Mouse (Mus musculus) forebrain, embryonic 13.5 days (tissue): ENCODE measurements around the gene Shpk. TPM values are rescaled to one million over a fixed set of nuclear protein-coding genes. Genes with fewer than 3 reads are reported as not detected.

Source experiments
- ATAC-seq: fragments of 200-750 bp; cut with Nextera tagmentation; 2 replicates; pipeline ENCODE4 v1.8.0; 2017
- H3K27ac ChIP-seq: fragments of 300-500 bp; sonication (generic); 2 replicates; pipeline ENCODE4 v1.5.1; 2015; ENCODE audit warnings: inconsistent platforms, mild to moderate bottlenecking, moderate library complexity
- H3K27me3 ChIP-seq: fragments of 300-500 bp; sonication (generic); 2 replicates; pipeline ENCODE4 v1.6.1; 2015; ENCODE audit warnings: mild to moderate bottlenecking, inconsistent platforms
- H3K36me3 ChIP-seq: fragments of 300-500 bp; sonication (generic); 2 replicates; pipeline ENCODE4 v1.6.1; 2015; ENCODE audit warnings: mild to moderate bottlenecking, inconsistent platforms; ENCODE audit not compliant: poor library complexity, severe bottlenecking
- H3K4me1 ChIP-seq: fragments of 300-500 bp; sonication (generic); 2 replicates; pipeline ENCODE4 v1.6.1; 2015; ENCODE audit warnings: inconsistent platforms
- H3K4me2 ChIP-seq: fragments of 300-500 bp; sonication (generic); 2 replicates; pipeline ENCODE4 v1.6.1; 2015; ENCODE audit warnings: inconsistent platforms, mild to moderate bottlenecking, moderate library complexity
- H3K4me3 ChIP-seq: fragments of 300-500 bp; sonication (generic); 2 replicates; pipeline ENCODE4 v1.5.1; 2015; ENCODE audit warnings: mild to moderate bottlenecking, inconsistent platforms
- H3K9ac ChIP-seq: fragments of 300-500 bp; sonication (generic); 2 replicates; pipeline ENCODE4 v1.6.1; 2015; ENCODE audit warnings: mild to moderate bottlenecking, inconsistent platforms
- H3K9me3 ChIP-seq: fragments of 300-500 bp; sonication (generic); replicated peaks from 2 replicates; pipeline ENCODE4 v1.6.1; 2016; ENCODE audit warnings: inconsistent platforms
- WGBS: fragments of 180-500 bp; shearing (Covaris S2); methylation state at CpG from one replicate; pipeline ENCODE4 v1.1.7; 2015; 5-methylcytosine and 5-hydroxymethylcytosine counted together
- polyA plus RNA-seq: library from polyadenylated mRNA; unstranded; fragments of >200 nt; fragmentation: Nextera tagmentation; extraction: Ambion mirVana; gene quantifications from 2 replicates; pipeline ENCODE4 v1.2.1, GENCODE M21; 2015

Gene Shpk
- polyA plus RNA-seq, 1 experiment from 2014 or later = 1.2 TPM

- peaks cover 31% of the 10 kb centered on the region for H3K36me3 ChIP-seq
- H3K27me3 ChIP-seq = no peaks in the 10 kb centered on the region
- H3K9me3 ChIP-seq = no peaks in the 10 kb centered on the region
- H3K9ac ChIP-seq = peak within 1 kb of the TSS; percentile 90
- H3K4me2 ChIP-seq = peak within 1 kb of the TSS; percentile 84
- peaks cover 32% of the 10 kb centered on the region for H3K4me1 ChIP-seq
- under 1% methylated on average over 81 of the region's 81 CpGs for WGBS
- ATAC-seq = peak; percentile 98
- peak within 1 kb of the TSS; percentile 79 for H3K27ac ChIP-seq
- H3K4me3 ChIP-seq = peak within 1 kb of the TSS; percentile 91
Observed at GRCm38 (mm10) chr11:73176608-73177508, 22.4 kb upstream of the Shpk start, which contains the start of the genes Emc6 and Tax1bp3. Gene Emc6, minus strand, starts transcription at chr11:73177037. Gene Tax1bp3, plus strand, starts transcription at chr11:73177083.

GRCm38 (mm10) chr11:73177509-73177875 lies 21.8 kb upstream of the Shpk start:
- no peaks in the 10 kb centered on the region for H3K9me3 ChIP-seq
- H3K4me3 ChIP-seq = peak overlapping the region; percentile 91
- no peaks in the 10 kb centered on the region for H3K27me3 ChIP-seq
- peak overlapping the region; percentile 79 for H3K27ac ChIP-seq
- H3K36me3 ChIP-seq = peaks cover 32% of the 10 kb centered on the region
- under 1% methylated on average over 28 of the region's 28 CpGs for WGBS
- peak overlapping the region; percentile 90 for H3K9ac ChIP-seq
- no peak for ATAC-seq
- peaks cover 32% of the 10 kb centered on the region for H3K4me1 ChIP-seq
- H3K4me2 ChIP-seq = peak overlapping the region; percentile 63

- Histone ChIP-seq H3K27ac (peak overlapping the region; percentile 79), H3K4me3 (peak overlapping the region; percentile 91), H3K9ac (peak overlapping the region; percentile 90), H3K4me1 (peaks cover 32% of the 10 kb centered on the region), H3K27me3 (no peaks in the 10 kb centered on the region), H3K9me3 (no peaks in the 10 kb centered on the region), H3K36me3 (peaks cover 32% of the 10 kb centered on the region), H3K4me2 (peak overlapping the region; percentile 63)
- WGBS = 0% methylated on average over 2 of the region's 2 CpGs
- no peak for ATAC-seq
Observed at GRCm38 (mm10) chr11:73177895-73178294, 21.4 kb upstream of the Shpk start.

- Histone ChIP-seq H3K4me3 (no peak overlapping the region), H3K9me3 (no peaks in the 10 kb centered on the region), H3K36me3 (peaks cover 84% of the 10 kb centered on the region), H3K27ac (no peak overlapping the region), H3K4me1 (no peaks in the 10 kb centered on the region), H3K4me2 (no peak overlapping the region), H3K27me3 (no peaks in the 10 kb centered on the region), H3K9ac (no peak overlapping the region)
- WGBS = 93% methylated on average over 10 of the region's 10 CpGs
- no peak for ATAC-seq
Observed at GRCm38 (mm10) chr11:73185872-73186615, 13.2 kb upstream of the Shpk start.

GRCm38 (mm10) chr11:73187231-73187630 lies 12.0 kb upstream of the Shpk start:
- ATAC-seq = no peak
- Histone ChIP-seq H3K9ac (no peak overlapping the region), H3K9me3 (no peaks in the 10 kb centered on the region), H3K4me1 (no peaks in the 10 kb centered on the region), H3K4me2 (no peak overlapping the region), H3K4me3 (no peak overlapping the region), H3K36me3 (peaks cover 92% of the 10 kb centered on the region), H3K27me3 (no peaks in the 10 kb centered on the region), H3K27ac (no peak overlapping the region)
- 91% methylated on average over 6 of the region's 6 CpGs for WGBS

- no peak overlapping the region for H3K4me3 ChIP-seq
- H3K4me2 ChIP-seq = no peak overlapping the region
- WGBS = 79% methylated on average over 6 of the region's 6 CpGs
- peaks cover 10% of the 10 kb centered on the region for H3K4me1 ChIP-seq
- H3K9me3 ChIP-seq = no peaks in the 10 kb centered on the region
- no peaks in the 10 kb centered on the region for H3K27me3 ChIP-seq
- no peak overlapping the region for H3K9ac ChIP-seq
- H3K36me3 ChIP-seq = peaks cover 52% of the 10 kb centered on the region
- no peak for ATAC-seq
- no peak overlapping the region for H3K27ac ChIP-seq
Observed at GRCm38 (mm10) chr11:73193047-73193446, 6.2 kb upstream of the Shpk start.

GRCm38 (mm10) chr11:73194444-73194843 lies 4.8 kb upstream of the Shpk start:
- no peaks in the 10 kb centered on the region for H3K9me3 ChIP-seq
- no peak overlapping the region for H3K4me3 ChIP-seq
- ATAC-seq = no peak
- peaks cover 40% of the 10 kb centered on the region for H3K36me3 ChIP-seq
- H3K27ac ChIP-seq = no peak overlapping the region
- H3K9ac ChIP-seq = no peak overlapping the region
- H3K4me2 ChIP-seq = no peak overlapping the region
- no peaks in the 10 kb centered on the region for H3K27me3 ChIP-seq
- WGBS = 78% methylated on average over 2 of the region's 2 CpGs
- peaks cover 16% of the 10 kb centered on the region for H3K4me1 ChIP-seq

- Histone ChIP-seq H3K27me3 (no peaks in the 10 kb centered on the region), H3K4me3 (peak overlapping the region; percentile 66), H3K27ac (no peak overlapping the region), H3K9ac (peak overlapping the region; percentile 77), H3K4me1 (peaks cover 21% of the 10 kb centered on the region), H3K36me3 (peaks cover 5% of the 10 kb centered on the region), H3K9me3 (no peaks in the 10 kb centered on the region), H3K4me2 (peak overlapping the region; percentile 96)
- 9% methylated on average over 1 of the region's 1 CpGs for WGBS
- ATAC-seq = no peak
Observed at GRCm38 (mm10) chr11:73198190-73198589, 1.1 kb upstream of the Shpk start.

GRCm38 (mm10) chr11:73198603-73199229 lies 544 bp upstream of the Shpk start, which contains the start of gene Ctns:
Gene Ctns, minus strand, starts transcription at chr11:73199042.
- peak; percentile 96 for ATAC-seq
- H3K4me2 ChIP-seq = peak within 1 kb of the TSS; percentile 96
- H3K4me3 ChIP-seq = peak within 1 kb of the TSS; percentile 66
- WGBS = 1% methylated on average over 22 of the region's 22 CpGs
- no peaks in the 10 kb centered on the region for H3K27me3 ChIP-seq
- no peak within 1 kb of the TSS for H3K27ac ChIP-seq
- H3K36me3 ChIP-seq = peaks cover 5% of the 10 kb centered on the region
- peaks cover 21% of the 10 kb centered on the region for H3K4me1 ChIP-seq
- H3K9ac ChIP-seq = peak within 1 kb of the TSS; percentile 77
- H3K9me3 ChIP-seq = no peaks in the 10 kb centered on the region

- 4% methylated on average over 12 of the region's 12 CpGs for WGBS
- no peak overlapping the region for H3K27ac ChIP-seq
- H3K9ac ChIP-seq = peak overlapping the region; percentile 77
- ATAC-seq = no peak
- peak overlapping the region; percentile 66 for H3K4me3 ChIP-seq
- peak overlapping the region; percentile 96 for H3K4me2 ChIP-seq
- no peaks in the 10 kb centered on the region for H3K9me3 ChIP-seq
- H3K36me3 ChIP-seq = peaks cover 5% of the 10 kb centered on the region
- peaks cover 21% of the 10 kb centered on the region for H3K4me1 ChIP-seq
- H3K27me3 ChIP-seq = no peaks in the 10 kb centered on the region
Observed at GRCm38 (mm10) chr11:73199879-73200278, 619 bp downstream of the Shpk start.

GRCm38 (mm10) chr11:73201021-73201420 lies 1.8 kb downstream of the Shpk start:
- H3K27ac ChIP-seq = no peak overlapping the region
- no peak overlapping the region for H3K4me3 ChIP-seq
- no peak overlapping the region for H3K9ac ChIP-seq
- peaks cover 21% of the 10 kb centered on the region for H3K4me1 ChIP-seq
- ATAC-seq = no peak
- H3K9me3 ChIP-seq = no peaks in the 10 kb centered on the region
- 68% methylated on average over 2 of the region's 2 CpGs for WGBS
- H3K4me2 ChIP-seq = no peak overlapping the region
- no peaks in the 10 kb centered on the region for H3K27me3 ChIP-seq
- H3K36me3 ChIP-seq = no peaks in the 10 kb centered on the region

- WGBS = 37% methylated on average over 4 of the region's 4 CpGs
- H3K4me2 ChIP-seq = no peak overlapping the region
- peaks cover 21% of the 10 kb centered on the region for H3K4me1 ChIP-seq
- no peaks in the 10 kb centered on the region for H3K27me3 ChIP-seq
- no peaks in the 10 kb centered on the region for H3K9me3 ChIP-seq
- no peak overlapping the region for H3K27ac ChIP-seq
- ATAC-seq = no peak
- H3K36me3 ChIP-seq = no peaks in the 10 kb centered on the region
- H3K9ac ChIP-seq = no peak overlapping the region
- H3K4me3 ChIP-seq = no peak overlapping the region
Observed at GRCm38 (mm10) chr11:73201597-73201996, 2.3 kb downstream of the Shpk start.
